Mouse (Mus musculus) v-Abl transformed pro-B cells (cell line): ENCODE measurements around the gene Tas2r129.
"Not testable (repeated sequence)": the region's sequence is repeated elsewhere in the genome, so short reads cannot be mapped to it uniquely, and the experiment has no call there.

Source experiments
- in situ Hi-C, 2 experiments: fragments of 400-800 bp; cut with MboI; formaldehyde crosslinking; loops; one replicate each; pipeline ENCODE4 v1.15.1; 2025; ENCODE audit not compliant: unreplicated experiment in 2 of 2

Tas2r129 gene

GRCm38 (mm10) chr6:132950802-132951201 lies at the start of gene Tas2r129:
Gene Tas2r129, plus strand, starts transcription at chr6:132951102.
- in situ Hi-C loops, result no loop called here

- in situ Hi-C loops, result no loop called here
These were observed 41.6 kb upstream of the Tas2r129 start, which contains the start of gene Tas2r125 for GRCm38 (mm10) chr6:132909351-132909750. Gene Tas2r125, plus strand, starts transcription at chr6:132909651.

- in situ Hi-C loops, result not testable (repeated sequence)
These were observed 9.5 kb upstream of the Tas2r129 start for GRCm38 (mm10) chr6:132941376-132941775.

- in situ Hi-C loops, result no loop called here
These were observed 6.9 kb downstream of the Tas2r129 start, which contains the start of gene Tas2r131 for GRCm38 (mm10) chr6:132957819-132958218. Gene Tas2r131, minus strand, starts transcription at chr6:132957919.

GRCm38 (mm10) chr6:132980865-132981264 lies 30.0 kb downstream of the Tas2r129 start, which contains the start of gene Tas2r109:
Gene Tas2r109, minus strand, starts transcription at chr6:132980965.
- in situ Hi-C loops, result loop anchor here in 1 of 2 experiments (25.0 kb wide), 2 partner anchors 131 to 231 kb away; partner anchors contain the start of gene Smim10l1
